Mouse (Mus musculus): ENCODE results near the gene Rassf7.

DNA sequence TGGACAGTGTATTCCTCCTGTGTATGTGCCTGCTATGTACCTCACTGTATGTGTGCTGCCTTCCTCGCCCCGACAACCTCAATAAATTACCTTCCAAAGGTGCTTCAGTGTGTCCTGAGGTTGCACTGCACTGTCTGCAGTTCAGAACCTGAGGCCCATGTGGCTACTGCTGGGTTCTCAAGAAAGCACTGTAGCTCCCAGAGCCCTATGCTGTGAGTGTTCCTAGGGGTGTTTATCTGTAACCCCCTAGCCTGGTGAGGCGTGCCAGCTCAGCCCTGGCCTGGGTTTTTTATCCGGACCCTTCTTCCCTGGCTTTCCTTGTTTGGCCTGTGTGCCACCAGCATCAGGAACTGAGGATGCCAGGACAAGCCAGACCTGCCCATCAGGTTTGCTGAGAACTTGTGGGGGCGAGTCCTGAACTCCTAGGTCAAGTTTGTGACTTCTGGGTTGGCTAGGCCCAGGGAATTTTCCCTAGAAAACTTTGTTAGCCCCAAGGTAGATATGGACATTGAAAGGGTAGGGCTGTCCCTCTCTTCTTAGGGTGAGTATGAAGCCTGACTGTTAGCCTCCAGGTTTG, 3.0 kb downstream of the Rassf7 start:
- TF ChIP-seq CTCF (IDR thresholded peaks at IDR 0.05; ENCODE audit: borderline replicate concordance, insufficient read depth, low read depth, low read length) (no peak), POLR2A (IDR thresholded peaks at IDR 0.05; ENCODE audit: borderline replicate concordance, insufficient read depth, low read length) (no peak)

Measured in cerebellum, adult 2 months (tissue).